48 mouse cellular contexts compared by ENCODE assay signal in genomic region chr7:24640450-24640849, GRCm38 (mm10). TPM values are rescaled to one million over a fixed set of nuclear protein-coding genes. Genes with fewer than 3 reads are reported as not detected.
"Had no signal": no experiment of that assay in that cellular context is flagged by ENCODE, and none has a peak within 500 bp of the region (broad histone marks: within the 10 kb centered on the region; RNA-seq: fewer than 3 reads in every experiment).

No protein-coding gene starts in this region.

- H3K36me3 ChIP-seq: heart, embryonic 10.5 days; heart, embryonic 12.5 days; heart, embryonic 13.5 days; heart, embryonic 15.5 days; hindbrain, embryonic 10.5 days; hindbrain, embryonic 12.5 days; hindbrain, embryonic 13.5 days; hindbrain, embryonic 15.5 days; intestine, embryonic 15.5 days; kidney, embryonic 15.5 days had no signal

- H3K27ac ChIP-seq: heart, embryonic 10.5 days; heart, embryonic 13.5 days; heart, embryonic 15.5 days; hindbrain, embryonic 10.5 days; hindbrain, embryonic 12.5 days; hindbrain, embryonic 13.5 days; hindbrain, embryonic 14.5 days; hindbrain, embryonic 15.5 days; hindbrain, postnatal 0 days; intestine, embryonic 15.5 days; kidney, embryonic 15.5 days; kidney, postnatal 0 days; layer of hippocampus, adult 2 months; left cerebral cortex, adult 2 months had no signal

- H3K9me3 ChIP-seq: heart, embryonic 10.5 days; heart, embryonic 12.5 days; heart, embryonic 13.5 days; heart, embryonic 15.5 days; hindbrain, embryonic 10.5 days; hindbrain, embryonic 12.5 days; hindbrain, embryonic 13.5 days; hindbrain, embryonic 15.5 days; intestine, embryonic 15.5 days; kidney, embryonic 15.5 days had no signal

- H3K9ac ChIP-seq: heart, embryonic 12.5 days; heart, embryonic 13.5 days; heart, embryonic 15.5 days; hindbrain, embryonic 12.5 days; hindbrain, embryonic 13.5 days; hindbrain, embryonic 14.5 days; hindbrain, embryonic 15.5 days; intestine, embryonic 15.5 days; kidney, embryonic 15.5 days had no signal

- H3K4me3 ChIP-seq: heart, embryonic 10.5 days; heart, embryonic 12.5 days; heart, embryonic 13.5 days; heart, embryonic 15.5 days; hindbrain, embryonic 10.5 days; hindbrain, embryonic 12.5 days; hindbrain, embryonic 13.5 days; hindbrain, embryonic 15.5 days; intestine, embryonic 15.5 days; kidney, embryonic 15.5 days; layer of hippocampus, adult 2 months; left cerebral cortex, adult 2 months had no signal

- DNase-seq: heart, postnatal 10 days; heart, postnatal 14 days; heart, postnatal 36 days; heart, postnatal 4 days; kidney, adult 11 months; kidney, adult 18-20 months; kidney, adult 2 months; kidney, adult 8-10 months; kidney, adult 9 months; kidney, postnatal 10 days; kidney, postnatal 14 days; kidney, postnatal 4 days; layer of hippocampus, adult 9-11 months; layer of hippocampus, postnatal 36 days had no signal

- H3K4me2 ChIP-seq: heart, embryonic 11.5 days; heart, embryonic 12.5 days; heart, embryonic 13.5 days; heart, embryonic 15.5 days; hindbrain, embryonic 12.5 days; hindbrain, embryonic 13.5 days; hindbrain, embryonic 14.5 days; hindbrain, embryonic 15.5 days; intestine, embryonic 15.5 days; kidney, embryonic 15.5 days had no signal

RNA-seq across cellular contexts. Expression of gene Lypd3, which starts 4.1 kb away (rescaled TPM):
- total RNA-seq: heart, postnatal 10 days; heart, postnatal 14 days; heart, postnatal 25 days; heart, postnatal 36 days; heart, postnatal 4 days; hematopoietic stem cell, adult 5-6 weeks had no signal
- polyA plus RNA-seq: heart, embryonic 14.5 days; heart, postnatal 0 days; hindbrain, embryonic 13.5 days; inflammation-experienced regulatory T-cells, adult 6 months had no signal

RNA-seq across cellular contexts. Expression of gene Phldb3, which starts 29.9 kb away (rescaled TPM):
- total RNA-seq: left cerebral cortex, adult 2 months had no signal
- polyA plus RNA-seq: heart, embryonic 10.5 days; heart, embryonic 12.5 days; heart, embryonic 13.5 days; heart, embryonic 14.5 days; heart, postnatal 0 days; hindbrain, embryonic 10.5 days; hindbrain, embryonic 12.5 days; hindbrain, embryonic 13.5 days; hindbrain, embryonic 14.5 days; hindbrain, embryonic 15.5 days; hindbrain, embryonic 16.5 days; hindbrain, postnatal 0 days had no signal

RNA-seq across cellular contexts. Expression of gene Tex101, which starts 36.0 kb away (rescaled TPM):
- total RNA-seq: heart, postnatal 10 days; heart, postnatal 14 days; heart, postnatal 25 days; heart, postnatal 36 days; heart, postnatal 4 days; hematopoietic stem cell, adult 5-6 weeks; hindbrain, postnatal 0 days; layer of hippocampus, adult 18-20 months; layer of hippocampus, adult 2 months; layer of hippocampus, adult 8-10 months; layer of hippocampus, postnatal 10 days; layer of hippocampus, postnatal 14 days; layer of hippocampus, postnatal 25 days; layer of hippocampus, postnatal 36 days; left cerebral cortex, adult 18-20 months; left cerebral cortex, adult 2 months had no signal
- polyA plus RNA-seq: heart, embryonic 10.5 days; heart, embryonic 11.5 days; heart, embryonic 12.5 days; heart, embryonic 13.5 days; heart, embryonic 14.5 days; heart, embryonic 15.5 days; heart, embryonic 16.5 days; heart, postnatal 0 days; hindbrain, embryonic 10.5 days; hindbrain, embryonic 11.5 days; hindbrain, embryonic 12.5 days; hindbrain, embryonic 13.5 days; hindbrain, embryonic 14.5 days; hindbrain, embryonic 15.5 days; hindbrain, embryonic 16.5 days; hindbrain, postnatal 0 days; inflammation-experienced regulatory T-cells, adult 6 months; intestine, embryonic 14.5 days; intestine, postnatal 0 days; kidney, adult 2 months; kidney, embryonic 14.5 days; kidney, embryonic 15.5 days; kidney, postnatal 0 days; large intestine, adult 2 months had no signal

RNA-seq across cellular contexts. Expression of gene Zfp575, which starts 53.0 kb away (rescaled TPM):
- total RNA-seq: hematopoietic stem cell, adult 5-6 weeks had no signal
